Mouse (Mus musculus): Measurements from ENCODE around the gene Gprin1.

The Gprin1 gene

DNA sequence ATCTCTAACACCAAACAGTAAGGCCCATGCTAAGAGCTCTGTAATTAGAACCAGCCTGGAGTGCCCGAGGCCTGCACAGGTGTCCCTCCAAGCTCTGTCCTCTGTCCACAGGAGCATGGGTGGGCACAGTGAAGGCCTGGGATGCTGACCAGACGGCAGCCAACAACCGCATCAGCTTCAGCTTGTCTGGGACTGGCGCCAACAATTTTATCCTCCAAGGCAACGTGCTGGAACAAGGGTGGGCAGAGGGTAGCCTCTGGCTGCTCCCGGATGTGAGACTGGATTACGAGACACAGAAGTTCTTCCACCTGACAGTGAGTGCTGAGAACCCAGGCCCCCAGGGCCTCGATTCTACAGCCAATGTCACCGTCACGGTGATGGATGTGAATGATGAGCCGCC, 23.5 kb downstream of the Gprin1 start:
- DNase-seq (ENCODE audit: low read depth, low spot score): no peak

DNA sequence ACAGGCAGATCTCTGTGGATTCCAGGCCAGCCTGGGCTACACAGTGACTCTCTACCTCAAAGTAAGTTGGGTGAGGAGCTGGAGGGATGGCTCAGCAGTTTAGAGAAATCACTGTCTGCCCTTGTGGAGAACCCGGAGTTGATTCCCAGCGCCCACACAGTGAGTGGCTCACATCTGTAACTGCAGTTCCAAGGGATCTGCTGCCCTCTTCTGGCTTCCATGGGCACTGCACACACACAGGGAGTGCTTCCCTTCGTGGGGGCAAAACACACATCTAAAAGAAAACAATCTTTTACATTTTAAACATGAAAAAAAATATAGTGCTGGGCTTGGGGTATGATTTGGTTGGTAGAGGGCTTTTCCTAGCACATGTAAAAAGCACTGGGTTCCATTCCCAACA, 26.5 kb downstream of the Gprin1 start:
- no peak for DNase-seq (ENCODE audit: low read depth, low spot score)

DNA sequence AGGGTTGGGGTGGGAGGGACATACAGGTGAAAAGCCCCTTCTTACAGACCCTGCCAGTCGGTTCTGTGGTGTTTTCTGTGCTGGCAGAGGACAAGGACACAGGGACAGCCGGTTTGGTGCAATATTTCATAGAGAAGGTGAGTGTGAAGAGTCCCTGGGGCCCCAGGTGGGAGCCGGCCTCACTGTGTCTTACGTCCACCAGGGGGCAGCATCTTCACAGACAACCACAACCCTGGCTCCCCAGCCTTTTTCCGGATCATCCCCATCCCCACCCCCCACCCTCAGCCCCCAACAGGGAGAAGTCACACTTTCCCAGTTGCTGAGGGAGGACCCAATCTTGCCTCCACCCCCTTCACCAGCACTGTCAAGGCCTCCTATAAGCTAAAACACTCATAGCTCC, 32.8 kb downstream of the Gprin1 start:
- DNase-seq (ENCODE audit: low read depth, low spot score): peak; percentile 81

DNA sequence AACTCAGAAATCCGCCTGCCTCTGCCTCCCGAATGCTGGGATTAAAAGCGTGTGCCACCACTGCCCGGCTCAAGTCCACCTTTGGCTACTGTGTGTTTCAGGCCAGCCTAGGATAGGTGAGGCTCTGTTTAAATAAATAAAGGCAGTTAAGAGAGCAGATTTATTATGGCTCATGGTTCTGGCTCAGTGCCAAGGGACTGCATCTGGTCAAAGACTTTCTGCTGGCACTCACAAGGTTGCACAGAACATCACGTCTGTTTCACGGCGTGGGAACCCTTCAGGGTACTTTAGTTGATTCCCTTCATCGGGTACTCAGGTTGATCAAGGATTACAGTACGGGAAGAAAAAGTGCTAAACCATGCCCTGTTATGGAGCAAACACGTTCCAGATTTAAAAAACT, 34.7 kb downstream of the Gprin1 start:
- DNase-seq (ENCODE audit: low read depth, low spot score): no peak

DNA sequence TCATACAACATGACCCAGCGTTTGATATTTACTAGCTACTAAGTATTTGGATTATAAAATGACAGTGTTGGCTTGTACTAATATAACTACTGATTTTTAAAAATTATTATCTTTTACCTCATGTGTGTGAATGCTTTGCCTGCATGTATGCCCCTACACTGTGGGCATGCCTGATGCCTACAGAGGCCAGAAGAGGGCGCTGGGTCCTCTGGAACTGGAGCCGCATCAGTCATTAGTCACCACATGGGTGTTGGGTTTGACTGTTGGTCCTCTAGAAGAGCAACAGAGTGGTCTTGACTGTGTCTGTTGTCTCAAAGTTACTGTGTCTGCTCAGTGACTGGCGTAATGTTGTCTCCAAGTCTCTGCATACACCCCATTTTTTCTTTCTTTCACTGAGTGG, 35.3 kb downstream of the Gprin1 start:
- peak; percentile 12 for DNase-seq (ENCODE audit: low read depth, low spot score)

DNA sequence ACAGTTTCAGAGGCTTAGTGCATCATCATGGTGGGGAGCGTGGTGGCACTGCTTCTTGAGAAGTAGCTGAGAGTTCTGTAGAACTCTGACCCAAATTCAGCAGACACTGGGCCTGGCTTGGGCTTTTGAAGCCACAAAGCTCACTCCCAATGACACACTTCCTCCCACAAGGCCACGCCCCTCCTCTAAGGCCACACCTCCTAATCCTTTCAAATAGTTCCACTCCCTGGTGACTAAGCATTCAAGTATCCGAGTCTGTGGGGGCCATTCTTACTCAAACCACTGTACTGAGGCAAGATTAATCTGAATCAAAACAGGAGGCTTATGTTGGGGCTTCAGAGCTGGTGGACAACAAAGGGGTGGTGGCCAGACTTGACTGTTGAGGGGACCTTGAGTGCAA, 38.8 kb downstream of the Gprin1 start:
- DNase-seq (ENCODE audit: low read depth, low spot score): no peak

DNA sequence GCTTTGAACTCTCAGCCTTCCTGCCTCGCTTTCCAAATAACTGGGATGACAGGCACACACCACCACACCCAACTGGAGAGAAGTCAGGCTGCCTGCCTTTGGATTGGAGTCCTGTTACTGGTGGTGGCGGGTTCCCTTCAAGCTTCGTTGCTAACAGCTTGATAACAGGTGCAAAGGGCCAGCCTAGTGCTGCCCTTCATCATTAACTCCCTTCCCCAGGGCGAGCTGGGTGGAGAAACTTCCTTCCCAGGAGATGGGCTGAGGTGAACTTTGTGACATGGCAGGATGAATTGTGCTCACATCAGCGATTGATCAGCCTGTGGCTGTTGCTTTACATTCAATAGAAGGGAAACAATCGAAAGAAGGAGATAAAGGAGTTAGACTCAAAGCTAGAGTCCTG, 44.8 kb downstream of the Gprin1 start:
- DNase-seq (ENCODE audit: low read depth, low spot score): no peak

DNA sequence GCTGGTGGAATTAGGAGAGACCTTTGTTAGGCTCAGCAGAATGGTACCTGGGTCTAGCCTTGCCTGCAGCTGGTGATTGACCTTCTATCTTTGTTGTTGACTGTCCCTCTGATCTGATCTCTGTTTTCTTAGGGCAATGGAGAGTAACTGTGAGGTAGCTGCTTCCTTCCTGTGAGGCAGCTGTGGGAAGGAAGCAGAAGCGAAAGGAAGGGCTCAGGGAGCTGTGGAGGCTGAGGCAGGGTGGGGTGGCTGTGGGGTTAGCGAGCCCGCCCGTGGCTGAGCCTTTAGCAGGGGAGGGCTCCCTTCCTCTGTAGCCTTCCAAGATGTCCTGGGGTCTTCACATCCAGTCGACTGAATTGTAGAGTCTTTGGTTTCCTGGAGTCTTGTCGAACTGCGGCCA, 47.2 kb downstream of the Gprin1 start:
- no peak for DNase-seq (ENCODE audit: low read depth, low spot score)

DNA sequence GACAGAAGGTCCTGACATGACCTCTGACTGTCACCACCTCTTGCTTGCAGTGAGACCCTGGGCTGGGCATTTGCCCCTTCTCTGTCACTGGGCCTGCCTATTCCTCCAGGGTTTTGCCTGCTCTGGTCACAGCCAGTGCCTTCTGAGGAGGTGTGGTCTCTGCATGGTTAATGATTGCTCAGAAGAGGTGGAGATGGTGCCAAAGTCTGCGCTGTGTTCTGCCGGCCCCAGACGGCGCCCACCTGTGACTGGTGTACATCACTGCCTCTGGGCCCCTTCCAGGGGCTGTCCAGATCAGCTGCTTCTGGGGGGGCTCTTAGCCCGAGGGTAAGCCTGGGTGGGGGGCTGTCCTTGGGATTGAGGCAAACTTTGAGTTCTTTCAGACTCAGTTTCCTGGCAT, 48.4 kb downstream of the Gprin1 start, which contains the start of gene Cdhr2:
Gene Cdhr2, plus strand, starts transcription at position 219 of the 400 bp plus-strand sequence.
- DNase-seq (ENCODE audit: low read depth, low spot score): no peak

DNA sequence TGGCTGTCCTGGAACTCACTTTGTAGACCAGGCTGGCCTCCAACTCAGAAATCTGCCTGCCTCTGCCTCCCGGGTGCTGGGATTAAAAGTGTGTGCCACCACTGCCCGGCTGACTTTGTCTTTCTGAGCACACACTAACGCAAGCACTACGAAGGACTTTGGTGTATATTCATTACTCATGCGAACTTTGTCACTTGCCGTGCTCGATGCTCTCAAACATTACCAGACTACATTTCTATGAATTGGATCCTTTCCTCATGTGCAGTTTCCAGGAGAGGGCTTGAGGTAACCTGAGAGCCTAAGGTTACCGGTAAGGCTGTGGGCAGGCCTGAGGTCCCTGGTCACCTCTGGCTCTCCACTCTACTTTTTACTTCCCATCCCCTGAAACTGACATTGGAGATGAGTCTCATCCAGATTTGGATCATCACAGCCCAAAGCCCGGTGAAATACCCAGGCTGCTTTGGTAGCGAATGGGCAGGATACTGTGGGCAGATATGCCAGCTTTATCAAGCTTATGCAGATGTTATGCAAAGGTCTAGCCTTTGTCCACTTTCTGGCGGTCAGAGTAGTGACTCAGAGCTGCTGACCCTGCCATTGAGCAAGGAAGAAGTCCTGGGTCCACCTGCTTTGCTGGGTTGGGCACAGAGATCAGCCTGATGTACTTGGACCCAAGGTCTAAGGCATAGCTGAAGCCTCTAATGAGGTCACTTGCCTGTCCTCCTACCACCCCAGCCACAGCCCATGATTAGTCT, 54.0 kb downstream of the Gprin1 start:
- no peak for DNase-seq (ENCODE audit: low read depth, low spot score)

DNA sequence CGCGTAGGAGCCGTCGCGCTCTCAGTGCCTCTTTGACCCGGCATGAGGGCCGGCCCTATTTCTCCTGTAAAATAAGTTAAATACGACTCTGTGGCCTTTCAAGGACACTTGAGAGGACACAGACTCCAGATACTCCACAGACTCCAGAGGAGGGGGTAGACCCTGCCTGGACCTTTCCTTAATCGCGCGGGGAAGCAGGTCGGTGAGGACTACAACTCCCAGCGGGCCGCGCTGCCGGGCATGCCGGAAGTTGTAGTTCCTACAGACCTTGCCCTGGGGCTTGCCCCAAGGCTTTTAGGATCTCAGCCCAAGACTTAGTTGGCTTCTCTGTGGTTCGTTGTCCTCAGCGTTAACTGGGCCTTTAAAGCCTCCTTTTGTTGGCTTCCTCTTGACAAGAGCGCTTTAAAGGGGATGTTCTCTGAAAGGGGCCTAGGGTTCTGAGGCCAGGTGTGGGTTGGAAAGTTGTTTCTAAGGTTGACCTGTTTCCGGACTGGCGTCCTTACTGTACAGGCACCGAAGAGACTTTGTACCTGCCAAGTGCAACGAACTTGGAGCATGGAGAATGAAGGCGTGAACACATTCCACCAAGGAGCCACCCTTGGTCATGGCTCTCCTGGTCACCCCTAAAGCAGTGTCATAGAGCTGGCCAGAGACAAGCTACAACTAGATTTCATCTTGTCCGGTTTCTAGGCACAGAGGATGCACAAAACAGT, 55.2 kb downstream of the Gprin1 start:
- DNase-seq (ENCODE audit: low read depth, low spot score): peak; percentile 91

DNA sequence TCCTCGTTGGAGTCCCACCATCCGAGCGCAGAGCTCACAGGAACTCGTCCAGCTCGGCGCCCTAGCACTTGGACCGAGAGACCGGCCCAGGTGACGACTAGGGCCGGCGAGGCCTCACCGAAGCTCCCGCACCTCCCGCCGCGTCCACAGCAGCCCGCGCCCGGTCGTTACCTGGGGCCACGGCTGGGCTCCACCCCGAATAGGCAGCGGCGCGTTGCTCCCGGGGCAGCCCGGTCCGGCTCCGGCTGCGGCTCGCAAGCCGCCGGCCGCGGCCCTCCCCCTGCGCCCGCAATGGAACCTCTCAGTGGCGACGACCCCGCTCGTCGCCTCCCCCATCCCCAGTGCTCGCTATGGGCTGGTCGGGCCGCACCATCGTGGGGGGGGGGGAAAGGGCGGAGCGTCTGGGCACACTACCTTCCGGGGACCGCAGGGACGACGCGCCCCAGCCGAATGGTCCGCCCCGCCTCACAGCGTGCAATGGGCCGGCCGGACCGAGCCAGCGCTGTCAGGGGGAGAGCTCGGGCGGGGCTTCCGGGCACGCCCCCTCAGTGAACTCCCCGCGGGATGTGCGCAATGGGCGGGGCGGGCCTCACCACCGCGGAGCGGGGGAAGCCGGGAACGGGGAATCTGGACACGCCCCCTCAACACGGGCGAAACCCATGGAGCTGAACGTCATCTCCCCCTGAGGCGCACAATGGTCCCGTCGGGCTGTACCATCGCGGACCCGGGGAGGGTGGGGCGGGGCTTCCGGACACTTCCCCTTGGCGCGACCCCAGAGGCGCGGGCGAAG, 55.9 kb downstream of the Gprin1 start, which contains the start of gene Rnf44:
Gene Rnf44, minus strand, starts transcription at position 350 of the 790 bp plus-strand sequence.
- peak; percentile 100 for DNase-seq (ENCODE audit: low read depth, low spot score)

DNA sequence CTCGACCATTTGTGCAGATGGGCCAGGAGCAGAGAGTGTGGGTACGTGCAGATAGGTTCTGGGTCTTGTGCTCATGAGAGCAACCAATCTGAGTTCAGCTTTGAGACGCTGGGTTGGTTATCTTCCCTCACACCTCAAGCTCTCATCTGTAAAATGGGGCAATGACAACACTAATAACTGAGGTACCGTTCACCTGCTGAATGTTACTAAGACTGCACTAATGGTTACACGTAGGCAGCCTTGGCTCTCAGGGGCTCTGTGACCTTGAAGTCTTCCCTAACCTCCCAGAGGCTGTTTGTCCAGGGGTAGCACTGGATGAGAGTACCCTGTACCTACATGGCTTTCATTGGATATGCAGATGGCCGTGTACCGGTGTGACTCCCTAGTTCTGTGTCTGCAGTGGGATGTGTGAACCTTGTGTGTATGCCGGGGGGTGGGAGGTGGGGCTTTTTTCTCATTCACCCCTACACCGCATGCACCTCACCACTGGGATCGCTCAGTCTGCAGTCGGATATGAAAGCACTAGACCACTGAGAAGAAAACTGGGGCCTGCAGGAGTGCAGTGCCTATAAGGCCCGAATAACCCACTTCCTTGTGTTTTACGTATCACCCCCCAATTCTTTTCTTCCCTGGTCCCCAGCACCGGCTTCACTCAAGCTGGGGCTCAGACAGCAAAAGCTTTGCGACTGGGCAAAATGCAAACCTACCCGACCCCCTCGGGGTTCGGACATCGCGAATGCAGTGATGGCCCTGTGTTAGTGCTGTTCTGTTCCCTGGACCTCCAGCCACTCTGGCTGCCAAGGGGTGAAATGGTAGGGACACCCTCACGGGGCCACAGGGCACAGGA, 56.7 kb downstream of the Gprin1 start:
- no peak for DNase-seq (ENCODE audit: low read depth, low spot score)

DNA sequence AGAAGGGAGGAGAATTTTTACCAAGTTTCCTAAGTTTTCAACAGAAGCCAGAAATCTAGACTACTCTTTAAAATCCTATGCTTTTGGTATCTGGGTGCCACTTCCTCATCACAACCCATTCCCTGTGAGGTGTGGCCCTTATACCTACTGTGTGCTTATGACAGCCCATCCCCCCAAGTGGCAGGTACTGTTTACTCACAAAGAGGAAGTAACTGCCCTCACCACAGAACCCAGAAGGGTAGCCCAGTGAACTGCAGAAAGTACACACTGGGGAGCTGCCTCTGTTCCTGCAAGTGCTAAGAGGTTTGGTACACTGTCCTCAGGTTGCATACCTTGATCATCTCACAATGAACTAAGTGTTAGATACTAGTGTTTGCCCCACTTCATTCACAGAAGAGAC, 57.9 kb downstream of the Gprin1 start:
- peak; percentile 27 for DNase-seq (ENCODE audit: low read depth, low spot score)

DNA sequence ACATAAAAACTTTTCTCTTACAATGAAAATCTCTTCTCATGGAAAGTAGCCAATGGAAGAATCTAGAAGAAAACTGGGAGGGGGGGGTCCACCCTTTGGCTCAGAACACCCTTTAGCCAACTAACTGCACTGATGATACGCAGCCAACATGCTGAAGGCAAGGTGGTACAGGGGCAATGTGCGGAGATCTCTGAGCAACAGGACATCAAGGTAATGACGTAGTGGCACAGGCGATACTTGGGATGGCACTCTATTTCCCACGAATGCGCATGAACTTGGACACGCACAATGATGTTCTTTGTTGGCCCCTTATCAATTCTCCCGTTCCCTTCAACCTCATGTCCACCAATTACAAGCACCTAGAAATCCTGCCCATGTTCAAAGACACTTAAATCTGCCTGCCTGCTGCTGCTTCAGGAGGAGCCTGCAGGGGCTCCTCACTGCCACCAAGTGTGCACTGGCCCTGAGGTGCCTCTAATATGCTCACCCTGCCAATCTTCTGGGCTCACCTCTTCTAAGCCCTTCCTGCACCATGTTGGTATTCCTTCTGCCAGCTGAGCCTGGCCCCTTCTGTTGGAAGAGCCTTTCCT, 59.4 kb downstream of the Gprin1 start:
- no peak for DNase-seq (ENCODE audit: low read depth, low spot score)

DNA sequence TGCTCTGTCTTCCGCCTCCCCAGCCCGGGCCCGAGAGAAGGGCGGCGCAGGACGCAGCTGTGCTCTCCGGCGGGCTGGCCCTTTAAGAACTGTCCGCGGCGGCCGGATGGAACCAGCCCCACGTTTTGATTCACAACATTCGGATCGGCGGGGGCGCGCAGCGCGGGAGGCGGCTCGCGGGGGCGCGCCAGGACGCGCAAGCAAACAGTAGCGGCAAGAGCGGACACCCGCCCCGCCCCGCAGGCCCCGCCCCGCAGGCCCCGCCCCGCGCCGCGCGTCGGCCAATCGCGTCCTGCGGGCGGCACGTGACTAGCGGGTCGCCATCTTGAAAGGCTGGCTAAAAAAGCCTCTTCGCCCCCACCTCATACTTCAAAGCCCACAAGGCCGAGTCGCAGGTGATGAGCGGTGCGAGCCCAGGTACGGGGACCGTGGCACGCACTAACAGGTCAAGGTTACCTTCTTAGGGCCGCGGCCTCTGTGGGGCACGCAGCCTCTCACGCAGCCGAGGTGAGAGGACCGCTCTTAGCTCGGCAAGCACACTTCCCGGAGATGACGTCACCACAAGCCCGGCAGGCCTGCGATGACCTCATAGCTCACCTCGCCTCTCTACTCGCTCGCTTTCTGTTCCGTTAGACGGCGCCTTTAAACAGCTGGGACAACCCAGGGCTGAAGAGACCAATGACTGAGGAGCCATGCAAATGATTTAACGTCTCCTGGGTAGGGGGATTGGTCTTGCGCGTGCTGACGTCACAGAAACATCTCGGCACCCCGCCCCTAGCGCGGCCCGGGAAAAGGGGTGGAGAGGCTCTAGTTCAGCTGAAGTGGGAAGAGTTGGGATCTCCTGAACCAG, 61.9 kb downstream of the Gprin1 start:
- DNase-seq (ENCODE audit: low read depth, low spot score): peak; percentile 97

DNA sequence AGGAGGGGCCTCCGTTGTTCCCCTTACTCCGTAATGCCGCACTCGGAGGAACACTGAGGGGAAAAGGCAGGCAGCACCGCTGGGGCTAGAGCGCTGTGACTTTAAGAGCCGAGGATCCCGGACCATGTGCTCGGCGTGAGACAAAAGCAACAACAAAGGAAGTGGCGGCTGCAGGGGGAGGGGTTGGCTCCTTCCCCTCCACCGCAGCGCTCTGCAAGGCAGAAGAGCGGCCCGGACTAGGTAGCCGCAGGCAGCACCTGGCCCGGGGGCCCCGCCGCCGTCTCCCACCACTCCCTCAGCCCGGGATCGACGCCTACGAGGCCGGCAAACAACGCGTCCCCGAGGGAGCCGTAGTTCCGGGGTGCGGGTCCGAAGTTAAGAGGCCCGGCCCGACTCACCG, 62.6 kb downstream of the Gprin1 start:
- peak; percentile 92 for DNase-seq (ENCODE audit: low read depth, low spot score)

Measured in CD4-positive, CD25-positive, alpha-beta regulatory T cell, adult 2 months (primary cell).